Mouse (Mus musculus) kidney, adult 18-20 months (tissue): ENCODE data around the gene Kbtbd6.
"Not testable (repeated sequence)": the region's sequence is repeated elsewhere in the genome, so short reads cannot be mapped to it uniquely, and the experiment has no call there.

Source experiments
- DNase-seq: peaks from one replicate; pipeline ENCODE4 v3.0.0; 2021

Kbtbd6 gene

DNA sequence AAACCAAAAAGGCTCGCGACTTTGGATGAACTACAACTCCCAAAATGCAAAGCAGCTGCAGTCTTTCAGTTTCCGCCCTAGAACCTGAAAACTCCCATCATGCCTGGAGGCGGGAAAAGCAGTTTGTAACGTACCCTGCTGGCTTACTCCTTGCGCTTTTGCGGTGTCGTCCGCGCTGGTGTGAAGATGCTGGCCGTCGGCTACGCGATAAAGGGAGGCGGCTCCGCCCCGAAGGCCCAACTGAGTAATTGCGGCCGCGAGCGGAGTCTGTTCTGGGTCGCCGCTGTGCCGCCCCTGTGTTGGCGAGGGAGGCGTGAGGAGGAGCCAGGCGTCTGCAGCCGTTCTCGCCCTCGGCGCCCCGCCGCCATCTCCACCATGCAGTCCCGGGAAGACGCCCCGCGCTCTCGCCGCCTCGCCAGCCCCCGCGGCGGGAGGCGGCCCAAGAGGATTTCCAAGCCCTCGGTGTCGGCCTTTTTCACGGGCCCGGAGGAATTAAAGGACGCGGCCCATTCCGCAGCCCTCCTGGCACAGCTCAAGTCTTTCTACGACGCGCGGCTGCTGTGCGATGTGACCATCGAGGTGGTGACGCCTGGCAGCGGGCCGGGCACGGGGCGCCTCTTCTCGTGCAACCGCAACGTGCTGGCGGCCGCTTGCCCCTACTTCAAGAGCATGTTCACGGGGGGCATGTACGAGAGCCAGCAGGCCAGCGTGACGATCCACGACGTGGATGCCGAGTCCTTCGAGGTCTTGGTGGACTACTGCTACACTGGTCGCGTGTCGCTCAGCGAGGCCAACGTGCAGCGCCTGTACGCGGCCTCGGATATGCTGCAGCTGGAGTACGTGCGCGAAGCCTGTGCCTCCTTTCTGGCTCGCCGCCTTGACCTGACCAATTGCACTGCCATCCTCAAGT is at the start of gene Kbtbd6:
Gene Kbtbd6, plus strand, starts transcription at position 155 of the 910 bp plus-strand sequence.
- peak; percentile 82 for DNase-seq

DNA sequence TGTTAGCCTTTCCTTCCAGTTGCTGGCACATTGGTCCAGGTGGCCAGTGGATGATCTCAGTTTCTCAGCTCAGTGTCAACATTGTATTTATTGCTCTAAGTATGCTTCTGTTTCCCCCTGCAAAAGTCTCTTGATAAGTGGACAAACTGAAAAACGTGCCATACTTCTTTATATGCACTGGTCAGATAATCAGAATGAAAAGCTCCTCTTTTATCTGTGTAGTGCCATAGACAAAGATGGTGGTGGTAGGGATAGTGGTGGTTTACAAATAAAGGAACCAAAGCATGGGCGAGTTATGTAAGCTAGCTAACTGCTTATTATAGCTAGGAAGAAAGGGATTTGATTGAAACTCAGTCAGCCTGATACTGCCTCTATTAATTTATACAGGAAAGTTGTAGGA is 44.0 kb upstream of the Kbtbd6 start:
- no peak for DNase-seq

- DNase-seq: no peak
These were observed 42.3 kb upstream of the Kbtbd6 start for GRCm38 (mm10) chr14:79409278-79409830.

- DNase-seq: no peak
These were observed 41.0 kb upstream of the Kbtbd6 start for GRCm38 (mm10) chr14:79410662-79411061.

GRCm38 (mm10) chr14:79413121-79413520 is 38.5 kb upstream of the Kbtbd6 start:
- DNase-seq: no peak

- no peak for DNase-seq
These were observed 31.5 kb upstream of the Kbtbd6 start for GRCm38 (mm10) chr14:79420083-79420685.

DNA sequence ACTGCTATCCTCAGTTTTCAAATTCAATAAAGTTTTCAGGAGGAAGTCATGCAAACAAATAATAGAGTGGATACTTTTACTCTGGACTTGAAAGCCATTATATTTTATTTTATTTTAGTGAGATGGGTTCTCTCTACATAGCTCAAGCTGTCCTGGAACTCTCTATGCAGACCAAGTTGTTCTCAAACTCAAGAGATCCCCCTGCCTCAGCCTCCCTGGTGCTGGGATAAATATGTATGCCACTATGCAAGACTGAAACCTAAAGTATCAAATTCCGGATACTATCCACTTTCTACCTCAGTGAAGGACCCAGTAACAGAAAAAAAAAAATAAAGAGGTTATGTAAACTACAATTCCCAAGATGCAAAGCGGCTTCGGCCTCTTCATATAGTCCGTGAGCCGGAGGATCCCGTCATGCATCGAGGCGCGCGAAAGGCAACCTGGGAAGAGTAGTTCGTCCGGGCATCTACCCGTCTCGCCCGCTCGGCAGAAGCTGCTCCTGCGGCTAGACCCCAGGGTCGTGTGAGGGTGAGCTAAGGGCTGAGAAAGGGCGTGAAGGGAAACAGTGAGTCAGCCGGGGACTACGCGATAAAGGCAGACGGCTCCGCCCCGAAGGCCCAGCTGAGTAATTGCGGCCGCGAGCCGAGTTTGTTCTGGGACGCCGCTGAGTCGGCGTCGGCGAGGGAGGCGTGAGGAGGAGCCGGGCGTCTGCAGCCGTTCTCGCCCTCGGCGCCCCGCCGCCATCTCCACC is 25.5 kb upstream of the Kbtbd6 start, which contains the start of gene Kbtbd7:
Gene Kbtbd7, plus strand, starts transcription at position 533 of the 751 bp plus-strand sequence.
- DNase-seq: peak; percentile 93

- DNase-seq: not testable (repeated sequence)
These were observed 24.8 kb upstream of the Kbtbd6 start for GRCm38 (mm10) chr14:79426730-79427365.

GRCm38 (mm10) chr14:79434068-79434467 is 17.6 kb upstream of the Kbtbd6 start:
- no peak for DNase-seq

- no peak for DNase-seq
These were observed 11.0 kb upstream of the Kbtbd6 start for GRCm38 (mm10) chr14:79440655-79441054.

GRCm38 (mm10) chr14:79441441-79441840 is 10.2 kb upstream of the Kbtbd6 start:
- no peak for DNase-seq

- DNase-seq: no peak
These were observed 7.0 kb upstream of the Kbtbd6 start for GRCm38 (mm10) chr14:79444601-79445000.

GRCm38 (mm10) chr14:79445055-79445620 is 6.5 kb upstream of the Kbtbd6 start:
- no peak for DNase-seq

- DNase-seq: not testable (repeated sequence)
These were observed 928 bp downstream of the Kbtbd6 start for GRCm38 (mm10) chr14:79452591-79452934.

- DNase-seq: no peak
These were observed 8.8 kb downstream of the Kbtbd6 start for GRCm38 (mm10) chr14:79460401-79460800.

DNA sequence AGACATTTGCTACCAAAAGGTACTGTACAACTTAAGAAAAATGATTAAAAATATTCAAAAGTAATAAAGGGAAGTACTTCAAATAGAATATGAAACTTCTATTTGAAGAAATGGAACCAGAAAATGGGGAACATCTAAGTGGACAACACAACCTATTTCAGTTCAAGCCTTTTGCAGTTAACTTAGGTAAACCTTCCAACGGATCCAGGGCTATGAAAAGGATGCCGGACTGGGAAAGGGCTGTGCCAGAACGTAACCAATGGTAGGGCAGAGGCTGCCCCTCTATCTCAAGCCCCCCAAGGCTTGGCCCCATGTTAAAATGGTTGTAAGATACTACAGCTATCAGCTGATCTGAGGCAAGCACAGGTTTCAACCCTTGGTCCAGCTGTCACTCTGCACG is 9.4 kb downstream of the Kbtbd6 start:
- no peak for DNase-seq

DNA sequence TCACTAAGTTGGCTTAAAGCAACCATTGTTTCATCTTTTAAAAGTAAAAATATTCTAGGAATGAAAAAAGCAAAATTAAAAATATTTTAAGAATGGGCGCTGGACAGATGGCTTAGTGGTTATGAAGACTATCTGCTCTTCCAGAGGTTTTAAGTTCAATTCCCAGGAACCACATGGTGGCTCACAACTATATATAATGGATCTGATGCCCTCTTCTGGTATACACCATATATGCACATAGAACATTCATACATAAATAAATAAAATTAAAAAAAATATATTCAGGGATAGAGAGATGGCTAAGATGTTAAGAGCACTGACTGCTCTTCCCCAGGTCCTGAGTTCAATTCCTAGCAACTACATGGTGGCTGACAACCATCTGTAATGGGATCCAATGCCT is 14.0 kb downstream of the Kbtbd6 start:
- DNase-seq: no peak

- DNase-seq: peak; percentile 65
These were observed 16.0 kb downstream of the Kbtbd6 start for GRCm38 (mm10) chr14:79467621-79468020.

DNA sequence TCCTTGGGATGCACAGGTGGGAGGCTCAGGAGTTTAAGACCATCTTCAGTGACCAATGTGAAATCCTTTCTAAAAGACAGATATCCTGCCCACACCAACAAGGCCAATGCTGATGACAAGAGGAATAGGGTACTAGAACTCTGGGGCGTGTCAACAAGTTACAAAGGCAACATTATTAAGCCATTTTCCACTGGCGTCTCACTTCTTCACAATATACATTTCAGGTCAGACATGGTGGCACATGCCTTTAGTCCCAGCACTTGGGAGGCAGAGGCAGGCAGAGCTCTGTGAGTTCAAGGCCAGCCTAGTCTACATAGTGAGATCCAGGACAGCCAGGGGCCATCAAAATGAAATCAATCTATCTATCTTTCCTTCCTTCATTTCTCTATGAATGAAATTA is 21.7 kb downstream of the Kbtbd6 start:
- DNase-seq: no peak

GRCm38 (mm10) chr14:79480624-79481338 is 29.1 kb downstream of the Kbtbd6 start, which contains the start of gene Elf1:
Gene Elf1, plus strand, starts transcription at chr14:79481194.
- peak; percentile 99 for DNase-seq

DNA sequence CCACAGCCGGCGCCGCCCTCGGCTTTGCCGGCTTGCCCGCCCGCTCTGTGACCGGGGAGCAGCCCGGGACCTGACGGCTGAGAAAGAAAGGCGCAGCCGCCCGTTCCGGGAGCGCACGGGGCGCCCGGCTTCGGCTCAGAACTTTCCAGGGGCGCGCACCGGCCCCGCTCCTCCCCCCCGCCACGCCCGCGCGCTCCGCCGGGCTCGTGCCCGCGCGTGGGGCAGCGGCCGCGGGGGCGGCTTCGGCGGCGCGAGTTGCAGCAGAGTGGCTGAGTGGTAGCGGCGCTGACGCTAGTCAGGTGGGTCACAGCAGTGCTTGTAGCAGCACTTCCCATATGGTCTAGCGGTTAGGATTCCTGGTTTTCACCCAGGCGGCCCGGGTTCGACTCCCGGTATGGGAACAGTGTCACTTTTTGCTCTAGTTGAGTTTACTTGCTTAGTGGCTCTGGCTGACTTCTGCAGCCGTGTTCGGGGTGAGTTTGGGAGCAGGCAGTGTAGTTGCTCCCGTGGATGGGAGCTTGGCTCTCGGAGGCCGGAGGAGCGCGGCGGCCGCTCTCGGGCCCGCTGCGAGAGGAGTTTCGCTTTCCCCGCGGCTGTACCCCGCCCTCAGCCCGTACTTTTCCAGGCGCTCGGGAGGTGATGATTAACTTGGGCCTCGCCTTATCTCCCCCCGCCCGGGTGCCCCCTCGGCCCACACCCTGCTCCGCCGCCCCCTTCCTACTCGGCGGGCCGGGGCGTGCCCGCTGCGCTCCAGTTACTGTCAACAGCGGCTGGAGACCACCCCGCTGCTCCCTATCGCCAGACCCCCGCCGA is 29.9 kb downstream of the Kbtbd6 start, which contains the start of gene Wbp4:
Gene Wbp4, minus strand, starts transcription at position 182 of the 813 bp plus-strand sequence.
- peak; percentile 92 for DNase-seq
